Mouse (Mus musculus): ENCODE measurements at regions not wholly inside any gene's neighbourhood (a gene's known extent, or its start where the extent isn't known, plus 50 kb on each side); places are given as distances from the start of the nearest gene placed in this dataset.

- no peak for DNase-seq (ENCODE audit: low spot score)
Measured at GRCm38 (mm10) chr2:45244491-45244890, 127.3 kb upstream of the Zeb2 start.

GRCm38 (mm10) chr2:45239501-45240292 is 122.5 kb upstream of the Zeb2 start:
- no peak for DNase-seq (ENCODE audit: low spot score)

DNA sequence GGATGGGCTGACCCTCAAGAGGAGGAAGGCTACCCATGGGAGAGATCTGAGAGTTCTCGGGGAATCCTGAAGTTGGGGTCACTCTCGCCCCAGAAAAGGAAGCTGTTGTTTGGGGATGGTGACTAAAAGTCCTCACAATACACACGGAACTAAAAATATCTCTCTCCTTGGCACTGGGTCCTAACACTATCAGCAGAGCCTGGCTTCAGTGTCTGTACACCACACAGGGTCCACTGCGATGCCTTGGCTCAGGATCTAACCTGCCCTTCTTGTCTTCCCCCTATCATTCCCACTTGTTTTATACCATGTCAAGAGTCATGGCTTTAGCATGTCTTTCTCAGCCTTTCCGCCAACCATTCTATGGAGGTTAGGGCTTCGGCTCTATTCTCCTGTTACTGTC is 121.8 kb upstream of the Zeb2 start:
- no peak for DNase-seq (ENCODE audit: low spot score)

DNA sequence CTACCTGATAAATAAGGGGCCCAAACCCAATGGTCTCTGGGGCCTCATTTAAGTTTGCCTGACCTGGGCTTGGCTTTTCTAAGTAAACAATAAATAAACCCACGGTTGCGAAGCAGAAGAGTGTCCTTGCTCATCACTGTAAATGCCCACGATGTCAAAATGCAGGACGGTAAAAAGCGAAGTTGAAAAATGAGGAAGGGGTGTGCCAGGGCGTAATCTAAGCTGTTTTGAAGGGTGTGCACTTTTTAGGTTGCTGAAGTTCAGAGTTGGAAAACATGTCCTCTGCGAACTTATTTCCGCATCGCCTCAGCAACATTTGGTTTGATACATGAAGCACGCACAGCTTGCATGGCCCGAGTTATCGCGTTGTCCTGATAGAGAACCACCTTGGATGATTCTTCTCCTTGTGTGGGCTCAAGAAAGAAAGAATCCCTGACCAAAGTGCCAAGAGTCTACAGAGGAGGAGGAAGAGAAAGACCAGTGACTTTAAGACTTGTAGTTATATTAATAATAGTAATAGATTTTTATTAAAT is 119.0 kb upstream of the Zeb2 start:
- DNase-seq (ENCODE audit: low spot score) = no peak

GRCm38 (mm10) chr2:45234148-45234547 is 117.0 kb upstream of the Zeb2 start:
- DNase-seq (ENCODE audit: low spot score) = no peak

DNA sequence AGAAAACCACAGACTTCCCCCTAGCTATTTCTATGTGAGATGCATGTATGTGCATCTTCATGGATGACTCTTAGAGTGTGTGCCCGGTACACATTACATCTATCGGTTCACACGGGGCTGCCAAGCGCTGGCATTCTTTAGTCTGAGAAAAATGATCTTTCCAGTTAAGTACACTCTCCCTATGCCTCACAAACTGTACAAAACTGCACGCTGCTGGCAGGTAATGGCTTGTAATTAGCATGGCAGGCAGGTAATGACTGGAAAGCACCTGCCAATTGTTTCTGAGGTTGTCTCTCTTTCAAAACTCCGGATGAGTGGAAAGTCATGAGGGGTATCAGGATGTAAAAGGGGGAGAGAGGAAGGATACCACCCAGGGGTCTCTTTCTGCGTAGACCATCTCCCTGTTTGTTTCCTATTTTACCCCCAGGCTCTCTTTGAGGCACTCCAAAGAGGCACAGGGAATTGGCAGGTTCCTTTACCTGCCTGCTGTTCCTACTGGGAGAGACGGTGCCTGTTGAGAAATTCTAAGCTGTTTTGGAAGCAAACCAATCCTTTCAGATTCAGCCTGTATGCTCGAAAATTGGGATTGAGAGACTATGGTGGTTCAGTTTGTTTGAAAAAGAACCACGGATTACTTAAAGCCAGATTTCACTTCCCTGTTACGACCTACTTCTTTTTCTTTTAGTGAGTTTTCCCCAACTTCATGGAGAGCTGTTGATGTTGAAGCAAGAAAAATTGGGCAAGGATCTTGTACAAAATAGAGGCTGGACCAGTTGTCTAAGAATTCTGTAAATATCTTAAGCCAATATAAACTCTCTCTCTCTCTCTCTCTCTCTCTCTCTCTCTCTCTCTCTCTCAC is 113.4 kb upstream of the Zeb2 start:
- DNase-seq (ENCODE audit: low spot score) = no peak

DNA sequence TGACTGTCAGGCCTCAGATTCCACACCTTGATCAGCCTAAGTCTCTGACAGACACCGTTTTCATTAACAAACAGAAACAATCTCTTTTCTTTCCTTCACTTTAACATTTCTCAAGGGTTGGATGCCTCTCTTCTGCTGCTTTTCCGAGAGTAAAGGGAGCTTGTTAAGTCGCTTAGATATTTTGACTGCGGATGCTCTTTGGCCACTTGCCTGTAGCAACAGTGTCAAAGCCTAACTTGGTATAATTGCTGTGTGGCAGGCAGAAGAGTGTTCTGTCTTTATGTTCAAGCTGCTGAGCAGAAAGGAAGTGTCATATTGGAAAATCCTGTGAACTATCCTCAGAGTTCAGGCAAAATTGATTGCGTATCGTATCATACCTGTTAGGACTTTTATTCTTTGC is 112.3 kb upstream of the Zeb2 start:
- no peak for DNase-seq (ENCODE audit: low spot score)

GRCm38 (mm10) chr2:45227276-45227944 is 110.2 kb upstream of the Zeb2 start:
- DNase-seq (ENCODE audit: low spot score) = no peak

DNA sequence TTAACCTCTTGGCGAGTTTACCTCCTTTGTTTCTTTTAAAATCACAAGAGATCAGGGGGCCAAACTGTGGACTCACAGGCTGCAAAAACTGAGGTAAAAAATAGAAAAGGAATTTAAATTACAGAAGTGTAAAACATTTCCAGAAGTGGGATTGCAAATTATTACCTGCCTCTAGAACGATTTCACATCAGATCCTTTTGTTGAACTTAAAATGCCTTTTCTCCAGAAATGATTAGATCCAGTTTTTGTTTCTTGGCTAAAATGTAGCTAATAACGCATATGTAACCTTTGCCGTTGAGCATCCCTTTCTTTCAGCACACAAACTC is 108.8 kb upstream of the Zeb2 start:
- no peak for DNase-seq (ENCODE audit: low spot score)

DNA sequence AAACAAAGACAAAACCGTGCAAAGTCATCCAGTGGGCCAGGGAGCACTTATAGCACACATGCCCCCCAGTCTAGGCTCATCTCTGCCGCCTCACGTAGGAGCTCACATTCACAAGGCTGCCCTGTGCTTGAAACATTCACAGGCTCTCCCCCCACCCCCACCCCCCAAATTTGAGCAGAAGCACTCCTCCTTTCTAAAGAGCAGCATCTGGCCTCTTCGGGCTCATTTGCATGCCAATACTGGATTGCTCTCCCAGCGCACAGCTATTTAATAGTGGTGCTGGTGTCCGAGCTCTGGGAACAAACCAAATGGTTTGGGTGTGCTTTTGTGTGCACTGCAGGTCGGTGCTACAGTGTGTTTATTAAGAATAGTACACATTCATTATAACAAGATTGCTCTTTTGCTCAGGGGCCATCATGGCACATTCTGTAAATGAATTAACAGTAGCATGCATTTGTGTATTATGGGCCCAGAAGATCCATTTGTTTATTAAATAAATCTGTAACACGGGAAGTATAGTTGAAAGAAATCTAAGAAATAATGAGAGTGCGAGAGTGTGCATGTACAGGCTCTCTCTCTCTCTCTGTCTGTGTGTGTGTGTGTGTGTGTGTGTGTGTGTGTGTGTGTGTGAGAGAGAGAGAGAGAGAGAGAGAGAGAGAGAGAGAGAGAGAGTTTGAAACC is 108.3 kb upstream of the Zeb2 start:
- no peak for DNase-seq (ENCODE audit: low spot score)

DNA sequence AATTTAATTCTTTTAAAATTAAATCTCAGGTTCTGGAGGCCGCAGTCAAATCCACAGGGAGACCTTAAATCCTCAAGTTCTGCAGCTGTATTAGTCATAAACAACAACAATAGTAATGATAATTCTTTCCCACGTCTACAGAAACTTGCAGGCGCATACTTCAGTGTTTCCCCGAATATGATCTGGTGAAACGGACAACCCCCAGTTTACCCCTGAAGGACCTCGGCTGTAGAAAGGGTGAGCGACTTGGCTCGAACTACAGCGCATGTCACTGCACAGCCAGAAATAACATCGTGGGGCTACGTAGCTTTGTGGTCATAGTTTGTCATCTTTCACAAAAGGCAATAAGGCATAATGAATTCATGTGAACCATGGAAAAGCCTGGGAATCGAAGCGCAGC is 105.0 kb upstream of the Zeb2 start:
- no peak for DNase-seq (ENCODE audit: low spot score)

GRCm38 (mm10) chr2:45219851-45220250 is 102.7 kb upstream of the Zeb2 start:
- no peak for DNase-seq (ENCODE audit: low spot score)

DNA sequence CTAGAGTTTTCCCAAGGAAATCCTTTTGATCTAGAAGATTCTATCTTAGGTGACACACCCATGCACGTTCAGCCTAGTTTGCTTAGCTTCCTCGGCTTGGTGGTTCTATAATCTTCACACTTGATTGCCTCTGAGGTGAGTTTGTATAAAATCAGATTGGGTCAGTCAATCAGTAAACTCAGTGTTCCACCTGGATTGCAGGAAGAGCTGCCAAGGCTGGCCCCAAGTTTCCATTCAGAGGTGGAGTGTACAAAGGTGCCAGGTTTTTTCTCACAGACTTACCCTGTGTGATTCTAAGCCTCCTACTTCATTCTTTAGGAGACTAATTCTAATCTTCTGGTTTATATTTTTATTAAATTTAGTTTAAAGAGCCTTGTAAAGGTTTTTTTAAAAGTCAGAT is 95.6 kb upstream of the Zeb2 start:
- no peak for DNase-seq (ENCODE audit: low spot score)

GRCm38 (mm10) chr2:45208526-45208925 is 91.3 kb upstream of the Zeb2 start:
- DNase-seq (ENCODE audit: low spot score) = no peak

DNA sequence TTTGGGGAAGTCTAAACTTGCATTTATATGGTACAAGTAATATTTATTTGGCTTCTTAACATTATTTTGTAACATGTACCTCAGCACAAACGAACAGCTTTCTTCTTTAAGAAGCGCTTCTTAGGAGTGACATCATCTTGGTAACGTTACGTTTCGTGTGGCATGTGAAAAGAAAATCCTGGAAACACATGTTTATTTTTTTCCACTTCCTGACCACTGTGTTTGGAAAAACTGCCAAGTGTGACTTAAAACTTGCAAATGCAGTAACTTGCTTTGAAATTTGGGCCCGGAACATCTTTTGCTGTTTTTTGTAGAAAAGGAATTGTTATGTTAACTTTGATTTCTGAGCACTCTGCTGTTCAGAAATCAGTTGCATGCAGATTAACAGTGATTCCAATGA is 88.6 kb upstream of the Zeb2 start:
- no peak for DNase-seq (ENCODE audit: low spot score)

- DNase-seq (ENCODE audit: low spot score) = no peak
Measured at GRCm38 (mm10) chr2:45205211-45205610, 88.0 kb upstream of the Zeb2 start.

DNA sequence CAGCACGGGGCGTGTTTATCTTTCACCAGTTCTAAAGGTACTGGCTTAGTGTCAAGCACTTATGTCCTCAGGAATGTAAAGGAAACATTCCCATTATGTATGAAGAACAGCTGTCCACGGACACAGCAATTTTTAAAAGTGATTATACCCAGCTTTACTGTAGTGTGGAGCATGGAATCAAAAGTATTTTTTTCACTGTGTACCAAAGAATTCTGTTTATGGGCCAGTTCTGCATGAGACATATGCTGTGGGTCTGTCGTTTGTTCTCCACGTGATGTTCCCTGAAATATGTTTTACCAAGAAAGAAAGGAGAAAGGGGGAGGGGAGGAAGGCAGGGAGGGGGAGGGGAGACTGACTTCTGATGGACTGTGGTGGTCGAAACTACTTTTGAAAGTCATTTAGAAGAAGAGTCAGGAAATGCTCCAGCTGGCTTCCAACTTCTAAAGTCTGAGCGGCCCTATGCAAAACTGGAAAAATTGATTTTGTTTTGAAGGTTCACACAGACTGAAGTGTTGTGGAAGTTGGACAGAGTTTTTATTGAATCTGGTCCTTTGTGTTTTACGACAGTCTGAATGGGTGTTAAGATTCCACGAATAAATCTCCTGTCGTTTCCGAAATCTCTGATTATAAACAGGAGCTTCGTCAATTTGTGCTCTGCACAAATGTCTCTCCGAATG is 80.9 kb upstream of the Zeb2 start:
- no peak for DNase-seq (ENCODE audit: low spot score)

DNA sequence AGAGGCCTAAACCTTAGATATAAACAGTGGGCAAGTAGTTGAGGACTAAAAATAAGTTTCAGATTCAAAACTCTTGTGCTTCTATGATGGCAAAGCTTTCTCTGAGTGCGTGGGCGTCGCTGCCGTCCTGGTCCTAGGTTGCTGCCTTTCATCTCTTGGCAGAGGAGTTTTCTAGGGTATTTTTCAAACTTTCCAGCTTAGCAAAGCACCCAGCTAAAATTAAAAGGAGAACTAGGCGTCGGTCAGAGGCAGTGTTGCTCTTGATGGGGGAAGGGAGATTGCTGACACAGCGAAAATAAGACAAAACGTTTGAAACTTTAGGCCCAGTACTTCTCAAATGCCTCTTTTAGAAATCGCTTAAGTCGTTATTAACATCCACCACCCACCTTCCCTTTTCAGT is 80.1 kb upstream of the Zeb2 start:
- no peak for DNase-seq (ENCODE audit: low spot score)

GRCm38 (mm10) chr2:45196511-45196910 is 79.3 kb upstream of the Zeb2 start:
- DNase-seq (ENCODE audit: low spot score) = no peak

DNA sequence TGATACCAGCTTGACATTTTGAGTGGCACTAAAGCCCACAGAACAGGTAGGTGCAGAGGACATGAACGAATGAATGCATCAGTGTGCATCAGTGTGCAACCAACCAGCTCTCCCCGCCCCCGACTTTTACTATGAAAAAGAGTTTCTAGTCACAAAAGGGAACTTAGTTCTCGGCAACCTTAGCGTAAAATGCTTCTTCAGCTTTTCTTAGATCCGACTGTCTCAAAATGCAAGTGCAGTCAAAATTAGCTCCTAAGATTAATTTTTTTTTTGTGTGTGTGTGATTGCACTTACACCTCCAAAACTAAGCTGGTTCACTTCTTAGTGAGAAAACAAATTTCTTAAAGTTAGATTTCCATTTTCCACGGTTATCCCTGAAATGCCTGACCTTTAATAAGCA is 77.1 kb upstream of the Zeb2 start:
- DNase-seq (ENCODE audit: low spot score) = no peak

DNA sequence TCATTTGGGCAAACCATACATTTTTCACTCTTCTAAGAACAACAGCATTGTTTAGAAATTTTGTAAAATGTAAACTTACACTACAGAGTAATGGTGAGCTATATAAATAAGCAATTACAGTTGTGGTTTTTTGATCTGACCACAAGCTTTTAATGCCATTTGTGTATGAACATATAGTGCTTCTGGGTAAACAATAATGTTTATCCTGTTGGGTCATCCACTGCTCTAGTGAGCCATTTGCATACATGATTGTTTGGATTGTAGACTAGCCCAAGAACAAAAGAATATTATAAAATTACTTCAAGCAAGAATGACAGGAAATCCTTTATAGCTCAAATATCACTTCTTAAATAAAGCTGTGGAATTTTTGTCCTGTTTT is 68.4 kb upstream of the Zeb2 start:
- no peak for DNase-seq (ENCODE audit: low spot score)

Measured in ovary, postnatal 36 days (tissue).